Mouse (Mus musculus): ENCODE results near the gene Csgalnact2. TPM values are rescaled to one million over a fixed set of nuclear protein-coding genes. Genes with fewer than 3 reads are reported as not detected.

Csgalnact2 gene
- polyA plus RNA-seq (2015; fragmentation: Nextera tagmentation; extraction: Ambion mirVana), result 8.6 and 9.4 TPM in 2 replicates

DNA sequence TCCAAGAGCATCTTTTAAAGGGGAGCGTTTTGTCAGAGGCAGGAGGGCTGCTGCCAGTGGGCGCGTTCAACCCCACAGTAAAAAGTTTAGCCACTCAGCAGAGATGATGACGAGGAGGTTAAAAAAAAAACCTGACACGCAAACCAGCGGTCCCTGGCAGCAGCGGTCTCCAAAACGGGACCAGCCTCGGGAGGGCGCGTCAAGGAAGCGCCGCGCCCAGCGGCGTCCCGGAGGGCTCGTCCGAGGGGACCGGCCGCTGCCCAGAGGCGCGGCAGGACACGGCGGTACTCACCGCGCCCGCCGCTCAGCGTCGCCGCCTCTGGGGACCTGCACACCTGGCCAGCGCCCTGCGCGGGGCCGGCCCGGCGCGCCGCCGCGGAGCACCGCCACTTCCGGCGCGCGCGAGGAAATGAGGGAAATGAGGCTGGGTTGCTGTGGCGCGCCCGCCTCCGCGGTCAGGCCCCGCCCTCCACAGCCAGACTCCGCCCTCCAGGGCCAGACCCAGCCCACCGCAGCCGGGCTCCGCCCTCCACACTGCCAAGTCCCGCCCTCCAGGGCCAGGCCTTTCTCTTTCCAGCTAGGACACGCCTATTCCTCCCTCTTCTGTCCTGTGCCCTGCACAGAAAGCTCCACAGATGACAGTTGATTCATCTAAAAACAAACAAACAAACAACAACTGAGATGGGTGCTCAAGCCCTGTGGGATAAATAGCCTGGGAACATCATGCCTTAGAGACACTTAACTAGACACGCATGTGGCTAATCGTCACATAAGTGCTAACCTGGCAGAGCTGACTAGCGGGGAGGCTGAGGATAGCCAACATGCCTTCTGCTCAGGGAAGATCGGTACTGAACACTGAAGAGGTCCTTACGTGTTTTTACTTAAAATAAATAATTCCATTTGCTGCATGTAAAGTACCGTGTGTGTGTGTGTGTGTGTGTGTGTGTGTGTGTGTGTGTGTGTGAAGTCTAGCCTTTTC, at the start of gene Csgalnact2:
Csgalnact2 (minus strand) TSS at position 410 of the 979 bp plus-strand sequence.
- Histone ChIP-seq H3K27me3 (no peaks in the 10 kb centered on the region), H3K9me3 (no peaks in the 10 kb centered on the region), H3K9ac (peak within 1 kb of the TSS; percentile 79), H3K27ac (replicated peaks) (peak within 1 kb of the TSS; percentile 82), H3K4me1 (replicated peaks) (peaks cover 10% of the 10 kb centered on the region), H3K4me3 (peak within 1 kb of the TSS; percentile 80), H3K36me3 (no peaks in the 10 kb centered on the region), H3K4me2 (peak within 1 kb of the TSS; percentile 80)
- peak; percentile 99 for ATAC-seq (ENCODE audit: low read depth)
- WGBS, result 6% methylated on average over 64 of the region's 66 CpGs

GRCm38 (mm10) chr6:118188599-118188998, 49.7 kb upstream of the Csgalnact2 start:
- no peaks in the 10 kb centered on the region for H3K9me3 ChIP-seq
- 91% methylated on average over 9 of the region's 9 CpGs for WGBS
- peaks cover 11% of the 10 kb centered on the region; the same call in 1 of the 2 replicates for H3K27me3 ChIP-seq
- ATAC-seq (ENCODE audit: low read depth), result no peak
- H3K4me1 ChIP-seq (replicated peaks), result peaks cover 10% of the 10 kb centered on the region
- no peak overlapping the region for H3K4me3 ChIP-seq
- no peak overlapping the region for H3K4me2 ChIP-seq
- no peak overlapping the region for H3K27ac ChIP-seq (replicated peaks)
- H3K9ac ChIP-seq, result no peak overlapping the region
- no peaks in the 10 kb centered on the region for H3K36me3 ChIP-seq

- Histone ChIP-seq H3K9ac (no peak overlapping the region), H3K9me3 (no peaks in the 10 kb centered on the region), H3K4me1 (replicated peaks) (peaks cover 10% of the 10 kb centered on the region), H3K36me3 (no peaks in the 10 kb centered on the region), H3K27me3 (0 out of 2 replicates have a peak, but pooled peaks cover 9% of the 10 kb centered on the region), H3K4me3 (no peak overlapping the region), H3K4me2 (no peak overlapping the region), H3K27ac (replicated peaks) (no peak overlapping the region)
- ATAC-seq (ENCODE audit: low read depth), result peak; percentile 67; the same call in 1 of the 2 replicates
- WGBS, result 22% methylated on average over 3 of the region's 3 CpGs
Observed at GRCm38 (mm10) chr6:118187285-118187641, 48.3 kb upstream of the Csgalnact2 start.

GRCm38 (mm10) chr6:118186620-118187284, 47.8 kb upstream of the Csgalnact2 start:
- Histone ChIP-seq H3K9me3 (no peaks in the 10 kb centered on the region), H3K36me3 (no peaks in the 10 kb centered on the region), H3K27ac (replicated peaks) (no peak overlapping the region), H3K9ac (no peak overlapping the region), H3K4me2 (no peak overlapping the region), H3K4me3 (no peak overlapping the region), H3K27me3 (0 out of 2 replicates have a peak, but pooled peaks cover 9% of the 10 kb centered on the region), H3K4me1 (replicated peaks) (peaks cover 10% of the 10 kb centered on the region)
- peak; percentile 36; the same call in 1 of the 2 replicates for ATAC-seq (ENCODE audit: low read depth)
- 14% methylated on average over 17 of the region's 17 CpGs for WGBS

GRCm38 (mm10) chr6:118184126-118184525, 45.2 kb upstream of the Csgalnact2 start:
- Histone ChIP-seq H3K9me3 (no peaks in the 10 kb centered on the region), H3K9ac (no peak overlapping the region), H3K36me3 (no peaks in the 10 kb centered on the region), H3K4me3 (no peak overlapping the region), H3K27ac (replicated peaks) (no peak overlapping the region), H3K4me1 (replicated peaks) (peaks cover 20% of the 10 kb centered on the region), H3K4me2 (no peak overlapping the region), H3K27me3 (0 out of 2 replicates have a peak, but pooled peaks cover 9% of the 10 kb centered on the region)
- WGBS, result 87% methylated on average over 10 of the region's 10 CpGs
- ATAC-seq (ENCODE audit: low read depth), result no peak

- peak; percentile 46; the same call in 1 of the 2 replicates for ATAC-seq (ENCODE audit: low read depth)
- 0 out of 2 replicates have a peak overlapping the region, but pooled peaks have one; percentile 28 for H3K4me2 ChIP-seq
- WGBS, result 75% methylated on average over 12 of the region's 12 CpGs
Observed at GRCm38 (mm10) chr6:118180085-118180423, 41.1 kb upstream of the Csgalnact2 start.

DNA sequence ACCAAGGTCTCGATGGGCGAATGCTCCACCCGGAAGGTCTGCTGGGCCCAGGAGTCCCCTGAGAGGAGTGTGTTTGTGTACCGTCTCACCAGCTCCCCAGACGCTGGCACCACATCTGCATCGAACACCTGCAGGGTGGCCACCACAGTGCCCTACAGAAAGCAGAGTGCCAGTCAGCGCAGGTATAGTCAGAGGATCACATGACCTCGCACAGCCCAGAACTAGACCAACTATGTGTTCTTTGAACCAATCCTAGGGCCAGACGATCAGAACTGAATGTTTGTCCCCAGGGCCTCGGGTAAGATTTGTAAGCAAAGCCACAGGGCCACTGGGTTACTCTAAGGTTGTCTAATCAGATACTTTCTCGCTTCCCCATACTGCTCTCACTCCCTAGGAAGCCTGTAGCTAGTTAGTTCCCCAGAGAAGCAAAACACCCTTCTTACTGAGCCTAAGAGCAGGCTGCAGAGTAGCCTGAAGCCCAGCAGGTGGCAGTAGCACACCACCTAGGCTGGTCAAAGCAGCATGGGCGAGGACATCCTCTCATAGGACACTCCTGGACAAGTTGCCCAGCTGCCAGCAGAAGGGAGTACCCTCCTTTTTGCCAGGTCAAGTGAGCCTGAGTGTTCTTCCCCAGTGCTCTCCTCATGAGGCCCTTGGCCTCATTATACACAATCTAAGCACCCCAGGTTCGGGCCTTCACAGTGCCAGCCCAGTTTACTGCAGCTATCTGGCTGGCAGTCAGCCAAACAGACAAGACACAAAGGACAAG, 40.6 kb upstream of the Csgalnact2 start:
- no peaks in the 10 kb centered on the region for H3K36me3 ChIP-seq
- ATAC-seq (ENCODE audit: low read depth), result peak; percentile 88
- WGBS, result 63% methylated on average over 13 of the region's 13 CpGs
- H3K27ac ChIP-seq (replicated peaks), result no peak overlapping the region
- no peaks in the 10 kb centered on the region for H3K27me3 ChIP-seq
- H3K4me1 ChIP-seq (replicated peaks), result peaks cover 9% of the 10 kb centered on the region
- 0 out of 2 replicates have a peak overlapping the region, but pooled peaks have one; percentile 28 for H3K4me2 ChIP-seq
- no peak overlapping the region for H3K9ac ChIP-seq
- no peak overlapping the region for H3K4me3 ChIP-seq
- no peaks in the 10 kb centered on the region for H3K9me3 ChIP-seq

More at GRCm38 (mm10) chr6:118180085-118180423, 41.1 kb upstream of the Csgalnact2 start:
- Histone ChIP-seq H3K27ac (replicated peaks) (no peak overlapping the region; the same call in 1 of the 2 replicates), H3K9me3 (no peaks in the 10 kb centered on the region), H3K36me3 (no peaks in the 10 kb centered on the region), H3K9ac (no peak overlapping the region), H3K27me3 (no peaks in the 10 kb centered on the region), H3K4me1 (replicated peaks) (peaks cover 9% of the 10 kb centered on the region), H3K4me3 (no peak overlapping the region)

- no peak overlapping the region for H3K4me3 ChIP-seq
- no peaks in the 10 kb centered on the region for H3K27me3 ChIP-seq
- no peak overlapping the region for H3K27ac ChIP-seq (replicated peaks)
- H3K4me2 ChIP-seq, result no peak overlapping the region
- no peak overlapping the region for H3K9ac ChIP-seq
- H3K36me3 ChIP-seq, result no peaks in the 10 kb centered on the region
- no peaks in the 10 kb centered on the region for H3K9me3 ChIP-seq
- ATAC-seq (ENCODE audit: low read depth), result no peak
- WGBS, result 79% methylated on average over 5 of the region's 5 CpGs
- no peaks in the 10 kb centered on the region for H3K4me1 ChIP-seq (replicated peaks)
Observed at GRCm38 (mm10) chr6:118173975-118174328, 35.0 kb upstream of the Csgalnact2 start.

- Histone ChIP-seq H3K4me1 (replicated peaks) (no peaks in the 10 kb centered on the region), H3K4me3 (no peak overlapping the region), H3K9me3 (no peaks in the 10 kb centered on the region), H3K27me3 (no peaks in the 10 kb centered on the region), H3K36me3 (no peaks in the 10 kb centered on the region), H3K9ac (no peak overlapping the region), H3K4me2 (no peak overlapping the region), H3K27ac (replicated peaks) (no peak overlapping the region)
- no peak for ATAC-seq (ENCODE audit: low read depth)
- WGBS, result 92% methylated on average over 18 of the region's 18 CpGs
Observed at GRCm38 (mm10) chr6:118173251-118173974, 34.5 kb upstream of the Csgalnact2 start.

- no peak for ATAC-seq (ENCODE audit: low read depth)
- Histone ChIP-seq H3K4me1 (replicated peaks) (no peaks in the 10 kb centered on the region), H3K4me2 (no peak overlapping the region), H3K36me3 (no peaks in the 10 kb centered on the region), H3K27me3 (no peaks in the 10 kb centered on the region), H3K9me3 (no peaks in the 10 kb centered on the region), H3K4me3 (no peak overlapping the region), H3K27ac (replicated peaks) (no peak overlapping the region), H3K9ac (no peak overlapping the region)
- 95% methylated on average over 7 of the region's 7 CpGs for WGBS
Observed at GRCm38 (mm10) chr6:118171386-118171785, 32.4 kb upstream of the Csgalnact2 start.

DNA sequence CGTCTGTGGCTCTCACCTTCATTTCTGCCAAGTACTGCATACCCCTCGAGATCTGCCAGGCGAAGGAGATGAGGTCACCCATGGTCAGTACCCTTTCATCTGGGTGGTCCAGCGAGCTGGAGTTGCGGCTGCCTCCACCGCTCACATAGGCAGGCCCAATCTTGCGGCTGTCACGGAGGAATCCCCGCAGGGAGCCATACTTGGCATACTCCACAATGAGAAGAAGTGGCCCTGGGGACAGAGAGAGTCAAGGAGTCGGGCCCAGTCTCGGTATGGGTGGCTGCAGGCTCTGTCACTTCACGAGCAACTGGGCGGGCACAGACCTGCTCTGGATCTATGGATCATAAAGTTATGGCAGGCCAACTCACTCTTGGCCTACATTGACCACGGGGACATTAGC, 29.2 kb upstream of the Csgalnact2 start:
- H3K27me3 ChIP-seq, result no peaks in the 10 kb centered on the region
- 86% methylated on average over 14 of the region's 14 CpGs for WGBS
- H3K9me3 ChIP-seq, result no peaks in the 10 kb centered on the region
- no peaks in the 10 kb centered on the region for H3K4me1 ChIP-seq (replicated peaks)
- no peak overlapping the region for H3K27ac ChIP-seq (replicated peaks)
- no peak for ATAC-seq (ENCODE audit: low read depth)
- no peak overlapping the region for H3K4me2 ChIP-seq
- no peak overlapping the region for H3K9ac ChIP-seq
- H3K4me3 ChIP-seq, result no peak overlapping the region
- no peaks in the 10 kb centered on the region for H3K36me3 ChIP-seq

All from neural tube, embryonic 13.5 days (tissue).